Mouse (Mus musculus) brain, embryonic 14.5 days (tissue): Measurements from ENCODE around the gene Shank3.

Experiments used
- CTCF ChIP-seq: fragments of 200-500 bp; IDR thresholded peaks from 2 replicates; pipeline ENCODE4 v1.5.1; 2012; ENCODE audit warnings: inconsistent platforms, mild to moderate bottlenecking, moderate library complexity, borderline replicate concordance; ENCODE audit not compliant: insufficient read depth, insufficient read length; ENCODE audit errors: extremely low read depth
- POLR2A ChIP-seq: fragments of 200-500 bp; IDR thresholded peaks from 2 replicates; pipeline ENCODE4 v1.6.1; 2012; ENCODE audit warnings: mild to moderate bottlenecking, inconsistent platforms, borderline replicate concordance; ENCODE audit not compliant: poor library complexity, insufficient read depth, insufficient read length, severe bottlenecking; ENCODE audit errors: extremely low read depth

- TF ChIP-seq CTCF (no peak), POLR2A (no peak)
These were observed at the start of gene Shank3 for GRCm38 (mm10) chr15:89498961-89499688.
